Mouse (Mus musculus) liver, embryonic 14.5 days (tissue): ENCODE results near the gene Dtx4.

ENCODE experiments used
- CTCF ChIP-seq: IDR thresholded peaks from 2 replicates; pipeline ENCODE4 v1.5.1; 2016; ENCODE audit warnings: antibody characterized with exemption, low read depth, control low read depth
- EP300 ChIP-seq: IDR thresholded peaks from 2 replicates; pipeline ENCODE4 v1.6.1; 2016; ENCODE audit warnings: antibody characterized with exemption, low read depth

- TF ChIP-seq CTCF (no peak), EP300 (no peak)
Measured at GRCm38 (mm10) chr19:12486875-12487274, 14.4 kb downstream of the Dtx4 start.
